Mouse (Mus musculus): ENCODE data around the gene Slc24a5. TPM values are rescaled to one million over a fixed set of nuclear protein-coding genes. Genes with fewer than 3 reads are reported as not detected.
"Not testable (repeated sequence)": the region's sequence is repeated elsewhere in the genome, so short reads cannot be mapped to it uniquely, and the experiment has no call there.

The Slc24a5 gene
- polyA plus RNA-seq (2017; shearing (Covaris generic)): 10 to 100 TPM in 1 of 2 experiments, 1 to 10 TPM in 1; 3.4 to 12.3 TPM

GRCm38 (mm10) chr2:125067894-125068293 lies at the start of gene Slc24a5:
Gene Slc24a5, plus strand, starts transcription at chr2:125068124.
- ATAC-seq: no peak

- no peak for ATAC-seq
These were observed 43.5 kb upstream of the Slc24a5 start for GRCm38 (mm10) chr2:125024386-125024785.

DNA sequence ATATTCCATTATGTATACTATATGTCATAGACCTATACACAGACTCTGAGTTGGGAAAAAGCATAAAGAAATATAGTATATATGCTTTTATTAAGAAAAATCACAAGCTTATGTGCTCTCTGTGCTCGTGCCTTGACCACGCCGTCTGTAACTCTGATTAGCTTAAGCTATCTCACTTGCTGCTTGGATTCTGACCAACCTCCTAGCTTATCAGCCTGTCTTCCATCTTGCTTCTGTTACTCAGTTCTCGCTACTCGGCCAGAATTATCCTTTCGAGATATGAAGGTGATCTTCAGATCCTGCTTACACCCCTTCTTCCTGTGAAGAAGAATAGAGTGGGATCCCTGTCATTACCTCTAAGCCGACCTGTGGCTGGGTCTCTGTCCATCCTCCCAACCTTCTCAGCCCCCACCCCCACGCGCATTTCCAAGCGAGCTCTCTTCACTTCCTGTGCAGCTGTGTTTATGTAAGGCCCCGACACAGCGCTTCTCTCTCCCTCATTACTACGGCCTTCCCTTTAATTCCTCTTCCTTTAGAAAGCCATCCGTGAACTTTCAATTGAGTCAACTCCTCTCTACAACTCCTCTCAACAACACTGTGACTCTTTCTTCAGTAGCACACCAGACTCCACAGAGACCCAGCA lies 41.4 kb upstream of the Slc24a5 start:
- ATAC-seq: no peak

- ATAC-seq: no peak
These were observed 37.3 kb upstream of the Slc24a5 start for GRCm38 (mm10) chr2:125030591-125030990.

GRCm38 (mm10) chr2:125031111-125031510 lies 36.8 kb upstream of the Slc24a5 start:
- ATAC-seq: no peak

DNA sequence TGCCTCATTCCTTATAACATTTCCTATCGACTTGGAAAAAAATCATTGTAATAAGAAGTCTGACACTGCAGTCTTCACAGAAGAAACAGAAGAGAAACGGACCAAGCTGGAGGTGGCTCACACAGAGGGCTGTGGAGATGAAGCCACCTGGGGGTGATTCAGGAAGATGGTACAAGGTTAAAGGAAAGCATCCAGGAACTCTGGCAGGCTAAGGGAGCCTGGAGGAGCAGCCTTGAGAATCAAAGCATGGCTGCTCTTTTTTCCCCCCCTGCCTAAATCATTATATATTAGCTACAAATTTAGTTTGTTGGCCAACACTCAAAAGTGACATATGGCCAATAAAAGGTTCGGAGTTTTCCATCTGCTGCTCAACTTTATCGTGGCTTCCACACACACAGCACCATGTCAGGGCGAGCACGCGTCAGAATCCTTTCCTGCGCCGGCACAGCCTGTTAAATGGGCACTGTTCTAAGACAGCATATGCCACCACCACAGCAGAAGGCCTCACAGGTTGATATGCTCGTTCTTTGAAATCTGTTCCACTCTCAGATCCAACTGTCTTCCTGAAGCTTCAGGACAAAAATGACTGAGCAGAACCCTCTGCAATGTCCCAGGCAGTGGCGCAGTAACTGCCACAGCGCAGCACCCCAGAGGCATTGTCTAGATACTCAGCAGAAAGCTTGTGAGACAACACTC lies 36.2 kb upstream of the Slc24a5 start:
- no peak for ATAC-seq

- ATAC-seq: no peak
These were observed 35.5 kb upstream of the Slc24a5 start for GRCm38 (mm10) chr2:125032258-125032973.

DNA sequence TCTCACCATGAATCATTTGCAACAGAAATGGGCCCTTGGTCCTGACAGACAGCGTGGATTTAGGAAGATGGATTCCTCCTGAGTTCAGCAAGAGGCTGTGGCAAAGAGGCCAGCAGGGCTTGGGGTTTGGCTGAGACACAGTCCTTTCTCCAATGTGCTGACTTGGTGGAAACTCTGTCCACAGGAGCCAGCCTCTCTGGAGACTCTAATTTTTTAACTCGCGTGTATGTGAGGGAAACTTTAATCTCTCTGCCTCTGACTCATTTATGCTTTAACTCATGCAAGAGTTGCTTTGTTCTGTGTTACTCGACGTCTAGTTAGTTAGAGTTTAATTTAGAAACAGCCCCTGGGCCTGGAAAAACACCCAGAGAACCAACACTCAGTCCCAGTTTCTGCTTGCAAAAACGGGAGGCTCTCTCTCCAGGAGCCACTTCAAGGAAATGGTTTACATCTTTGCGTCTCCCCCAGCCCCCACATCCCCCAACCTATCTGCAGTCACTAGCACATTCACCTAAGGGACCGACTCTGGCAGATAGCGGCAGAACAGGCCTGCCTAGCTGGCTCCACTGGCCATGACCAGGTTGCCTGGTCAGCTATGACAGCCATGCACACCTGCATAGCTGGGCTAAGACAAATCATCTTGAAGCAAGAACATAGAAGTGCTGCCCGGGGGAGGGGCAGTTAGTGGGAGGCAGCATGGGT lies 34.7 kb upstream of the Slc24a5 start:
- ATAC-seq: no peak

DNA sequence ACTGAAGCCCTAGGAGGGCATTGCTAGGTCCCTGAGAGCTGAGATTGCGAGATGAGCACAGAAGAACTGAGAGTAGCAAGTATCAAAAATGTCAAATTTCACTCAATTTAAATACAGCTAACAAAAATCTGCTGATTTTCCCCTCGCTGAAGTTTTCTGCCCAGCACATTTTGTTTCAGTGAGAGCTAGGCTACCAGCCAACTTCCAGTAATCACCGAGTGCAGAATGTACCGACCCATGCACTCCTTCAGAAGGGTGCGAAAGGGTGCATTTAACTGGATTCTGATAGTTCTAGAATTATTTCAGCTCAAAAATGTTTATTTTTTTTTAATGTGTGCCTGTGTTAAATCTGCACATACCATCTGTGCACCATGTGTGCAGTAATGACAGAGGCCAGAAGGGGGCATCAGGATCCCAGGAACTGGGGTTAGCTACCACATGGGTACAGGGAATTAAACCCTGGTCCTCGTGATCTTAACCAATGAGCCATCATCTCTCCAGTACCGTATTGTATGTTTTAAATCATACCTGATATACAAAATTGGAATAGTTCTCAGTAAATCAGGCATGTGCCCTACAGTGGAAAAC lies 12.5 kb upstream of the Slc24a5 start:
- no peak for ATAC-seq

- ATAC-seq: no peak
These were observed 10.6 kb upstream of the Slc24a5 start for GRCm38 (mm10) chr2:125057250-125057815.

- no peak for ATAC-seq
These were observed 6.5 kb upstream of the Slc24a5 start for GRCm38 (mm10) chr2:125061451-125061850.

DNA sequence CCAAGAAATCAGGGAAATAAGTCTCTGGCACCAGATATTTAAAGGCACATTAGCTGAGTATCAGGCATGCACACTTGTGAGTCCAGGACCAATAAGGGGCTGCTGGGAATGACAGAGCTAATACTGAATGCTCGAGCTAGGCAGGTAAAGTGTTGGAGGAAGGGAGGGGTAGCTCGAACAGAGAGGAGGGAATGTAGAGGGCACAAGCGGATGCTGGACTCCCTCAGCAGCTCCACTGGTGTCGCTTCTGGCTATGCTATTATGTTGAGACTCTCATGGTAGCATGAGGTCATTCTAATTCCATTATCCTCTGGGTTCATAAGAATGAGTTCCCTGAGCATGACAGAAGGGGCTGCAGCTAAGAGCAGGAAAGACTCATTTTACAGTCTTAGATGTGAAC lies 5.0 kb upstream of the Slc24a5 start:
- ATAC-seq: no peak

DNA sequence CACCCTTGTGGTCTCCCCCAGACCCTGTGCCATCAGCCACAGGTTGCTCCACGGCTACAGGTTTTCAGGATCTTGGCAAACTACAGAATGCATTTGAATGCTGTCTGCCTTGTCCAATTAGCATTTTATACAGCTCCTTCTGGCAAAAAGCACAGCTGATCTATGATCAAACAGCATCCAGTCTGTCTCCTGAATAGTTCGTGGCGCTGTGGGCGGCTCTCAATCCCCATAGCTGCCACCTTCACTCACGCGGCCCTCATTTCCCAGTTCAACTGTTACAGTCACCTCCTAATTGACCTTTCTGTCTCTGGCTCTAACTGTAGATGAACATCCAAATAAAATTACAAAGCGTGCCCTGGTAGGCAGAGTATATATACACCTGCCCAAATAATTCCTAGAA lies 551 bp upstream of the Slc24a5 start:
- ATAC-seq: no peak

- no peak for ATAC-seq
These were observed 772 bp downstream of the Slc24a5 start for GRCm38 (mm10) chr2:125068696-125069095.

DNA sequence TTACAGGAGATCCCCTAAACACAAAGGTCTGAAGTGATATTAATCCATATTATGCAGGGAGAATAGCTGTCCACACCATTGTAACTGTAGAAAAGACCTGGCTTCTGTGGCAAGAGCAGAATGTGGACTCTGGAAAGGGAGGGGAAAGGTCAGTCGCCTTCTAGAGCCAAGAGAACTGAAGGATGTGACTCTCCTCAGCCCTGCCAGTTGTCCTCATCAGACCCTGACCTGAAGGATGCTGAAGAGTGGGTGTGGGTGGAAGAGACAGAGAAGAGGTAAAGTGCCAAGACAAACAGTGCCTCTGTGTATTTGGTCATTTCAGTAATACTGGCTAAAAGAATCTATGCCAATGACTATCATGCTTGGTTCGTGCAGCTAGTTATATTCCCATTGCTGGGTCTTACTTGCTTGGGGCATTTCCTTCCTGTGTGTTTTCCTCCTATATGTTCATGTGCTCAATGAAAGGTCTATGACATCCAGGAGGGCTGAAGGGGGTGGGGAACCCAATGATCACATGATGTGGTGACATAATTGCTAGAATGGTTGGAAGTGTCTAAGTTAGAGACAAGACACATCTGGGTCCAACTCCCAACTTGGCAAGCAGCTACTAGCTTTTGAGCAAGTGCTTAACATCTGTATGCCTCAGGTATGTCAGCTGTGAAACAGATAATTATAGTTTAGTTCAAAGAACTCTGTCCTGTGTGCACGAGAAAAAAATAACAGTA lies 5.3 kb downstream of the Slc24a5 start:
- no peak for ATAC-seq

GRCm38 (mm10) chr2:125083879-125084278 lies 16.0 kb downstream of the Slc24a5 start:
- no peak for ATAC-seq

GRCm38 (mm10) chr2:125088757-125089156 lies 20.8 kb downstream of the Slc24a5 start:
- ATAC-seq: no peak

- not testable (repeated sequence) for ATAC-seq
These were observed 24.2 kb downstream of the Slc24a5 start for GRCm38 (mm10) chr2:125092123-125092522.

- ATAC-seq: not testable (repeated sequence)
These were observed 36.6 kb downstream of the Slc24a5 start for GRCm38 (mm10) chr2:125104491-125104890.

- ATAC-seq: not testable (repeated sequence)
These were observed 38.6 kb downstream of the Slc24a5 start for GRCm38 (mm10) chr2:125106536-125106935.

DNA sequence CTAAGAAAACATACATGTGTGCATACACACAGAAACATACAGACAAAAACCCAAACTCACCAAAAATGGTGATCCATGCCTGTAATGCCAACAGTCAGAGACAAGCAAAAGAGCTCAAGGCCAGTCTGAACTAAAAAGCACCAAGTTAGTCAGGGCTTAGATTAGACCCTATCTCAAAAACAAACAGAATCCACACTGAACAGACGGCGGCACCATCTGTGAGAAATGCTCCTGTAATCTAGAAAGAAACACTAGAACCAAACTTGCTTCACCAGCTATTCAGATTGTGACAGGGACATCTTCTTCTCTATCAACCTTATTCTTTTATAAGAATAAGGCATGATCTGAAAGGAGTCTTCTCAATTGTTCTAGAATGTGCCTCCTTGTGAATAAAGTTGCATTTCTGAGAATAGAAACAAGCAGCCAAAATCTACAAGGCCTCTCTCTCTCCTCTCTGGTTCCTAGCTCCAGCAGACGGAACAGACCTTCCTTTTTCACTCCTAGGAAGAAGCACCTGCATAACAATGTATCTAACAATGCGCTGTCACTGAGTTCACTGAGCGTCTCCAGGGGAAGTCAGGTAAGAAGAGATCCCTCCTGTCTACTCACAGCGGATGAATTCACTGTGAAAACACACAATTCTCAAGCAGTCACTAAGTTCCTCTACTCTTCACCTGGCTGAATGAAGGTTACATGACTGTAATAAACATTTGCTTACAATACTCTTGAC lies 51.6 kb downstream of the Slc24a5 start:
- no peak for ATAC-seq

Measured in activated CD4-positive, CD25-positive, alpha-beta regulatory T cell, adult 4 months (primary cell).